Mouse (Mus musculus): ENCODE data around the gene Rbfox1.

GRCm38 (mm10) chr16:6169346-6169745 is 284.2 kb downstream of the Rbfox1 start:
- TF ChIP-seq CTCF (IDR thresholded peaks at IDR 0.05; ENCODE audit: insufficient read depth, low read depth, low read length) (no peak), POLR2A (IDR thresholded peaks at IDR 0.05; ENCODE audit: insufficient read depth, low read depth, low read length) (no peak)

Data from olfactory bulb, adult 2 months (tissue).